Mouse (Mus musculus) neural tube, embryonic 11.5 days (tissue): ENCODE measurements around the gene Mnat1. TPM values are rescaled to one million over a fixed set of nuclear protein-coding genes. Genes with fewer than 3 reads are reported as not detected.

Source experiments
- ATAC-seq: fragments of 200-750 bp; cut with Nextera tagmentation; 2 replicates; pipeline ENCODE4 v1.8.0; 2017; ENCODE audit warnings: moderate number of reproducible peaks, mild to moderate bottlenecking, moderate TSS enrichment, moderate library complexity; ENCODE audit not compliant: insufficient read depth, low FRiP score, low TSS enrichment
- DNase-seq: peaks from one replicate; pipeline ENCODE4 v3.0.0-alpha.2; 2015; ENCODE audit warnings: low spot score
- H3K27ac ChIP-seq: fragments of 300-500 bp; sonication (generic); 2 replicates; pipeline ENCODE4 v1.5.1; 2014; ENCODE audit warnings: low read depth, mild to moderate bottlenecking, low read length
- H3K27me3 ChIP-seq: fragments of 300-500 bp; sonication (generic); 2 replicates; pipeline ENCODE4 v1.6.1; 2014; ENCODE audit warnings: mild to moderate bottlenecking, low read length, mixed read lengths; ENCODE audit not compliant: control insufficient read depth, insufficient read depth
- H3K36me3 ChIP-seq: fragments of 300-500 bp; sonication (generic); 2 replicates; pipeline ENCODE4 v1.6.1; 2014; ENCODE audit warnings: mild to moderate bottlenecking, low read length, moderate library complexity, mixed read lengths; ENCODE audit not compliant: control insufficient read depth, insufficient read depth
- H3K4me1 ChIP-seq: fragments of 300-500 bp; sonication (generic); 2 replicates; pipeline ENCODE4 v1.6.1; 2014; ENCODE audit warnings: low read length, mixed read lengths; ENCODE audit not compliant: control insufficient read depth, insufficient read depth
- H3K4me2 ChIP-seq: fragments of 300-500 bp; sonication (generic); 2 replicates; pipeline ENCODE4 v1.6.1; 2014; ENCODE audit warnings: low read depth, mild to moderate bottlenecking, moderate library complexity
- H3K4me3 ChIP-seq: fragments of 300-500 bp; sonication (generic); 2 replicates; pipeline ENCODE4 v1.5.1; 2014; ENCODE audit warnings: low read depth, low read length
- H3K9ac ChIP-seq: fragments of 300-500 bp; sonication (generic); 2 replicates; pipeline ENCODE4 v1.6.1; 2014; ENCODE audit warnings: mild to moderate bottlenecking, low read length
- H3K9me3 ChIP-seq: fragments of 300-500 bp; sonication (generic); 2 replicates; pipeline ENCODE4 v1.6.1; 2016; ENCODE audit warnings: low read length; ENCODE audit not compliant: control insufficient read depth
- WGBS: fragments of 180-500 bp; shearing (Covaris S2); extraction: QIAGEN DNeasy Blood & Tissue Kit; methylation state at CpG from one replicate; pipeline ENCODE4 v1.1.7; 2014; 5-methylcytosine and 5-hydroxymethylcytosine counted together
- polyA plus RNA-seq: library from polyadenylated mRNA; unstranded; fragments of >200 nt; fragmentation: Nextera tagmentation; extraction: Ambion mirVana; gene quantifications from 2 replicates; pipeline ENCODE4 v1.2.1, GENCODE M21; 2014

Mnat1 gene
- polyA plus RNA-seq, 1 experiment from 2014 or later = 43.7 TPM

GRCm38 (mm10) chr12:73228427-73228826, 104.9 kb downstream of the Mnat1 start:
- H3K27ac ChIP-seq = no peak overlapping the region
- no peaks in the 10 kb centered on the region for H3K4me1 ChIP-seq
- H3K4me3 ChIP-seq = no peak overlapping the region
- no peak overlapping the region for H3K9ac ChIP-seq
- H3K4me2 ChIP-seq = no peak overlapping the region
- no peaks in the 10 kb centered on the region for H3K9me3 ChIP-seq
- whole genome bisulfite sequencing = 93% methylated on average over 3 of the region's 3 CpGs
- ATAC-seq (no peak), DNase-seq (no peak)
- no peaks in the 10 kb centered on the region for H3K27me3 ChIP-seq
- H3K36me3 ChIP-seq = no peaks in the 10 kb centered on the region

- Histone ChIP-seq H3K9ac (no peak overlapping the region), H3K4me1 (no peaks in the 10 kb centered on the region), H3K9me3 (no peaks in the 10 kb centered on the region), H3K36me3 (no peaks in the 10 kb centered on the region), H3K4me2 (no peak overlapping the region), H3K4me3 (no peak overlapping the region), H3K27ac (no peak overlapping the region), H3K27me3 (no peaks in the 10 kb centered on the region)
- ATAC-seq (no peak), DNase-seq (no peak)
Observed at GRCm38 (mm10) chr12:73230196-73230595, 106.7 kb downstream of the Mnat1 start.

GRCm38 (mm10) chr12:73231552-73231951, 108.0 kb downstream of the Mnat1 start:
- H3K4me2 ChIP-seq = no peak overlapping the region
- no peak overlapping the region for H3K27ac ChIP-seq
- no peak for ATAC-seq

GRCm38 (mm10) chr12:73232586-73232985, 109.1 kb downstream of the Mnat1 start:
- 85% methylated on average over 2 of the region's 2 CpGs for WGBS
- no peak for DNase-seq

More at GRCm38 (mm10) chr12:73231552-73231951, 108.0 kb downstream of the Mnat1 start:
- Histone ChIP-seq H3K36me3 (no peaks in the 10 kb centered on the region), H3K9me3 (no peaks in the 10 kb centered on the region), H3K27me3 (no peaks in the 10 kb centered on the region), H3K4me3 (no peak overlapping the region), H3K4me1 (no peaks in the 10 kb centered on the region), H3K9ac (no peak overlapping the region)
- no peak for DNase-seq

DNA sequence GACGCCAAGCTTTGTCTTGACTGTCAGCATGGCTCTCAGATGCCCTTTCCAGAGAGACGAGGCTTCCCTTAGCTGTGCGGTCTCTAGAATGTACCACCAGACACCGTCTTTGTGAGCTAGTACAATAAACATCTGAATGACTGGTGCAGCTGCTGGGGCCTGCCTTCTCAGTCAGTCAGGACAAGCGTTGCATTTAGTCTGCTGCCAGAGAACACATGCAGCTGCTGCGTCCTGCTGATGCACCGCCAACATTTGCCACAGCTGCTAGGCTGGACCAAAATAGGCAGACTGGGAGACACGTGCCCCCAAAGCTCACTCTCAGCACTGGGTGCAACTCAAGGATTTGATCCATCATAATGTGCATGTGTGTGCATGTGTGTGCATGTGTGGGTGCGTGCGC, 118.4 kb downstream of the Mnat1 start:
- H3K9me3 ChIP-seq = no peaks in the 10 kb centered on the region
- 39% methylated on average over 10 of the region's 10 CpGs for WGBS
- H3K4me3 ChIP-seq = no peak overlapping the region
- peak overlapping the region; percentile 24; the same call in 1 of the 2 replicates for H3K27ac ChIP-seq
- ATAC-seq (peak; percentile 72), DNase-seq (peak; percentile 64)
- no peak overlapping the region for H3K9ac ChIP-seq
- H3K4me1 ChIP-seq = no peaks in the 10 kb centered on the region
- no peak overlapping the region for H3K4me2 ChIP-seq
- no peaks in the 10 kb centered on the region for H3K36me3 ChIP-seq
- H3K27me3 ChIP-seq = no peaks in the 10 kb centered on the region

More at GRCm38 (mm10) chr12:73232586-73232985, 109.1 kb downstream of the Mnat1 start:
- H3K36me3 ChIP-seq = no peaks in the 10 kb centered on the region
- no peak overlapping the region for H3K4me2 ChIP-seq
- no peaks in the 10 kb centered on the region for H3K9me3 ChIP-seq
- ATAC-seq = no peak
- no peak overlapping the region for H3K4me3 ChIP-seq
- H3K4me1 ChIP-seq = no peaks in the 10 kb centered on the region
- no peaks in the 10 kb centered on the region for H3K27me3 ChIP-seq
- no peak overlapping the region for H3K27ac ChIP-seq
- no peak overlapping the region for H3K9ac ChIP-seq

DNA sequence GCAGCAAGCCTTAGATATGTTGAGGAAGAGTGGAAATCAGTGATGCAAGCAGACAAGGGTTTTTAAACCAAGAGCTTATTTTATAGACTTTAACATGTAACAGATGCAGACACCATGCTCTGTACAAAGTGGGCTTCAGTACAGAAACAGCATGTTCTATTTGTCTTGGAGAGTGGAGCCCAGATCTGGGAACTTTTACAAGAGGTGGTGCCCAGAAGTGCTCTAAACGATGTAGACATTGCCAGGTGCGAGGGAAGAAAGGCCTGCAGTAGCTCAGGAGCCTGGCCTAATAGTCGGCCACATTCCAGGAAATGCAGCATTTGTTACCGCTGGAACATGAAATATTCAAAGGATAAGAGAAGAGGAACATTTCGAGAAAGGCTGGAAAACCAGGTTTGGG, 122.2 kb downstream of the Mnat1 start:
- Histone ChIP-seq H3K9me3 (no peaks in the 10 kb centered on the region), H3K4me2 (no peak overlapping the region), H3K4me3 (no peak overlapping the region), H3K36me3 (no peaks in the 10 kb centered on the region), H3K27me3 (no peaks in the 10 kb centered on the region), H3K9ac (no peak overlapping the region), H3K4me1 (no peaks in the 10 kb centered on the region), H3K27ac (no peak overlapping the region)
- DNase-seq (no peak), ATAC-seq (no peak)
- WGBS = 75% methylated on average over 5 of the region's 5 CpGs

- Histone ChIP-seq H3K27ac (no peak overlapping the region), H3K4me2 (no peak overlapping the region), H3K36me3 (no peaks in the 10 kb centered on the region), H3K27me3 (no peaks in the 10 kb centered on the region), H3K9me3 (no peaks in the 10 kb centered on the region), H3K4me3 (no peak overlapping the region), H3K9ac (no peak overlapping the region), H3K4me1 (no peaks in the 10 kb centered on the region)
- WGBS = 64% methylated on average over 2 of the region's 2 CpGs
- ATAC-seq = no peak
- no peak for DNase-seq
Observed at GRCm38 (mm10) chr12:73255006-73255405, 131.5 kb downstream of the Mnat1 start.

DNA sequence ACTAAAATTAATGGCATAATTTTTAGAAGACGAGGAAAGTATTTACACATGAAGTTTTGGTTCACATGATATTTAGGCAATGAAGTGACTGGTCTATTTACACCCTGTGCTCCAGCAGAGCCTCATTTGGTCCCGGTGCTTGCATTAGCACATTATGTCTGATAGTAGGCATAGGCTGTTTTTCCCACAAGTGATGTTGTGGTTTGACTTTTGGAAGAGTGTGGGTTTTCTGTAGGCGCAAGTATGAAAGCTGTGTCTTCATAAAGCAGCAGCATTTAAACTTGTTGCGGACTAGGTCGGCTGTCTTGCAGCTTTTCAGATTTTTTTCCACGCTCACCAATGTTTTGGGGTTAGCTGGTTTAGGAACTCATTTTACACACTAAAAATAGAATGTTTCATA, 135.8 kb downstream of the Mnat1 start:
- H3K36me3 ChIP-seq = no peaks in the 10 kb centered on the region
- H3K4me3 ChIP-seq = no peak overlapping the region
- ATAC-seq (no peak), DNase-seq (no peak)
- WGBS = 93% methylated on average over 6 of the region's 6 CpGs
- H3K4me1 ChIP-seq = no peaks in the 10 kb centered on the region
- H3K4me2 ChIP-seq = no peak overlapping the region
- H3K9ac ChIP-seq = no peak overlapping the region
- no peaks in the 10 kb centered on the region for H3K27me3 ChIP-seq
- H3K27ac ChIP-seq = no peak overlapping the region
- H3K9me3 ChIP-seq = no peaks in the 10 kb centered on the region

DNA sequence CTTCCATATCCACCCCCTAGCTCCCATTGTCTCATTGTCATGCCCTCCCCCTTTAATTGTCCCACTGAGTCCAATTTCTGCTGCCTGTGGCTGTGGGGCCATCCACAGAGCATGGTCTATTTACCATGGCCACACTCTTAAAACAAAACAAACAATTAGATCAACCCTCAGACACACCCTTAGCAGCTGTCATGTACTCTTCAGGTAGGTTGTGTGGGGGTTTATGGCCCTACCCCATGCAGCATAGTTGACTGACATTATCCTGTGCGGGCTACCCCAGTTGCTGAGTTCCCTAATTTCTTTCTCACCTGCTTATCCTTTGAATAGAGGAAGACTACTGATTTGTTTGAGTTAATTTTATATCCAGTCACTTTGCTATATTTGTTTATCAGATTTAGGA, 136.8 kb downstream of the Mnat1 start:
- Histone ChIP-seq H3K4me3 (no peak overlapping the region), H3K27ac (no peak overlapping the region), H3K9ac (no peak overlapping the region), H3K4me2 (no peak overlapping the region), H3K27me3 (no peaks in the 10 kb centered on the region), H3K9me3 (no peaks in the 10 kb centered on the region), H3K4me1 (no peaks in the 10 kb centered on the region), H3K36me3 (no peaks in the 10 kb centered on the region)
- DNase-seq = no peak
- 77% methylated on average over 1 of the region's 1 CpGs for WGBS
- ATAC-seq = no peak
